Comparison of ENCODE assay signal across 25 mouse cellular contexts in the genomic region with DNA sequence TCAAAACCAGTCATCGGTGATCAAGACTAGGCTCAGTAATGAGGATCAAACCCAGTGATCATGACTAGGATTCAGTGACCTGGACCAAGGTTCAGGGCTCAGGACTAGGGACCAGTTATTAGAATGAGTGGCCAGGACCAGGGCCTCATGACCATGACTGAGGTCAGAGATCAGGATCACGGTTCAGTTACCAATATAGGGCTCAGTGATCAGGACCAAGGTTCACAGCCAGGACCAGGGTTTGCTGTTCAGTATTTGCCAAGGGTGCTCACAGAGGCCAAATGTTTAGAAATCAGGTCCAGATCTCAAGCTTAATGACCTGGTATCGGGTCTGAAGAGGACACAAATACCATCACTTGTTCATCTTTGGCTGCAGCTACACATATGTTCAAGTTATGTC.
"Had no signal": no experiment of that assay in that cellular context is flagged by ENCODE, and none has a peak within 500 bp of the region (broad histone marks: within the 10 kb centered on the region; RNA-seq: fewer than 3 reads in every experiment).

No protein-coding gene starts in this region.

- H3K36me3 ChIP-seq: heart, embryonic 13.5 days; heart, embryonic 15.5 days; hindbrain, embryonic 13.5 days; hindbrain, embryonic 15.5 days; intestine, embryonic 15.5 days; limb, embryonic 10.5 days; limb, embryonic 12.5 days; liver, embryonic 13.5 days; liver, embryonic 15.5 days had no signal

- H3K27ac ChIP-seq: heart, adult 2 months; heart, embryonic 13.5 days; heart, embryonic 15.5 days; hindbrain, embryonic 13.5 days; hindbrain, embryonic 15.5 days; hindbrain, postnatal 0 days; intestine, embryonic 15.5 days; layer of hippocampus, adult 2 months; left cerebral cortex, adult 2 months; limb, embryonic 10.5 days; limb, embryonic 12.5 days; liver, embryonic 13.5 days; liver, embryonic 15.5 days had no signal

- H3K4me1 ChIP-seq: heart, embryonic 13.5 days; heart, embryonic 15.5 days; hindbrain, embryonic 13.5 days; hindbrain, embryonic 15.5 days; intestine, embryonic 15.5 days; limb, embryonic 10.5 days; limb, embryonic 12.5 days; liver, embryonic 13.5 days; liver, embryonic 15.5 days had no signal

- ATAC-seq: hindbrain, postnatal 0 days; inflammation-experienced regulatory T-cells, adult 6 months; intestine, embryonic 15.5 days; intestine, postnatal 0 days had no signal

- H3K9me3 ChIP-seq: heart, embryonic 13.5 days; heart, embryonic 15.5 days; hindbrain, embryonic 13.5 days; hindbrain, embryonic 15.5 days; intestine, embryonic 15.5 days; limb, embryonic 10.5 days; limb, embryonic 12.5 days; liver, embryonic 13.5 days; liver, embryonic 15.5 days had no signal

- H3K4me2 ChIP-seq: heart, embryonic 11.5 days; heart, embryonic 13.5 days; heart, embryonic 15.5 days; hindbrain, embryonic 13.5 days; hindbrain, embryonic 15.5 days; intestine, embryonic 15.5 days; limb, embryonic 12.5 days; liver, embryonic 13.5 days; liver, embryonic 15.5 days had no signal

- H3K9ac ChIP-seq: heart, embryonic 13.5 days; heart, embryonic 15.5 days; hindbrain, embryonic 13.5 days; hindbrain, embryonic 15.5 days; intestine, embryonic 15.5 days; limb, embryonic 12.5 days; liver, embryonic 13.5 days; liver, embryonic 15.5 days had no signal

- DNase-seq: gastrocnemius, postnatal 14 days; gastrocnemius, postnatal 36 days; heart, adult 11 months; heart, adult 2 months; heart, postnatal 14 days; heart, postnatal 36 days; kidney, adult 18-20 months; kidney, postnatal 10 days; kidney, postnatal 4 days; liver; liver, embryonic 13.5 days had no signal

- H3K4me3 ChIP-seq: heart, adult 2 months; heart, embryonic 13.5 days; heart, embryonic 15.5 days; hindbrain, embryonic 13.5 days; hindbrain, embryonic 15.5 days; intestine, embryonic 15.5 days; layer of hippocampus, adult 2 months; left cerebral cortex, adult 2 months; limb, embryonic 10.5 days; limb, embryonic 12.5 days; liver, embryonic 13.5 days; liver, embryonic 15.5 days had no signal

- H3K27me3 ChIP-seq: heart, embryonic 13.5 days; heart, embryonic 15.5 days; hindbrain, embryonic 13.5 days; hindbrain, embryonic 15.5 days; intestine, embryonic 15.5 days; limb, embryonic 12.5 days; liver, embryonic 13.5 days; liver, embryonic 15.5 days had no signal
